Mouse (Mus musculus) ES-Bruce4 (cell line): ENCODE measurements around the gene Ube2v1.
A peak's percentile ranks its signal among the peaks of the same experiment; 100 is the strongest.
"Not testable (repeated sequence)": the region's sequence is repeated elsewhere in the genome, so short reads cannot be mapped to it uniquely, and the experiment has no call there.

Source experiments
- CTCF ChIP-seq: IDR thresholded peaks from one replicate; pipeline ENCODE4 v1.8.1; 2011; ENCODE audit warnings: low read depth, low read length
- EP300 ChIP-seq: IDR thresholded peaks from 2 replicates; pipeline ENCODE4 v1.6.1; 2011; ENCODE audit warnings: low read depth, low read length; ENCODE audit not compliant: insufficient read depth

- TF ChIP-seq EP300, result not testable (repeated sequence)
- peak; percentile 14 for TF ChIP-seq CTCF
Observed at GRCm38 (mm10) chr2:167613335-167613734, 18.6 kb downstream of the Ube2v1 start.
